34 mouse cellular contexts compared by ENCODE assay signal in the genomic region with DNA sequence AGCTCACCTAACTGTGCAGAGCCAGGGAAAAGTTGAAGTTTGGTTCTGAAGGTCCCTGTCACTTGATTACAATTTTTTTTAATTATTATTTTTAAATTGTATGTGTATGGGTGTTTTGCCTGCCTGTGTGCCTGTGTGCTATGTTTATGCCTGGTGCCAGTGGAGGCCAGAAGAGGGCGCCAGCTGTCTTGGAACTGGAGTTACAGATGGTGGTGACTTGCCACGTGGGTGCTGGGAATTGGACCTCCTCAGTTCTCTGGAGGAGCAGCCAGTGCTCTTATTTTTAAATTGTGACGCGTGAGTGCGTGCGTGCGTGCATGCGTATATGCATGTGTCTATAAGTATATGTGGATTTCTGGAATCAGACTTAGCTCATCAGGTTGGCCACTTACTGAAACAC. TPM values are rescaled to one million over a fixed set of nuclear protein-coding genes. Genes with fewer than 3 reads are reported as not detected.
DNase-seq lines count a peak whose midpoint lies in the region; ATAC-seq and TF ChIP-seq lines count a peak whose summit lies in the region.
"Had no signal": no experiment of that assay in that cellular context is flagged by ENCODE, and none has a peak within 500 bp of the region (broad histone marks: within the 10 kb centered on the region; RNA-seq: fewer than 3 reads in every experiment).

No protein-coding gene starts in this region.

- H3K4me3 ChIP-seq in liver, adult 2 months (ENCODE audit: insufficient read depth, low read depth, low read length), result no peak overlapping the region
- no peak overlapping the region for H3K4me3 ChIP-seq in liver, embryonic 11.5 days (ENCODE audit: low read depth, low read length)
- H3K4me3 ChIP-seq in E14TG2a.4 (replicated peaks; ENCODE audit: low read length), result 0 out of 2 replicates have a peak overlapping the region, but pooled peaks have one; percentile 43
- H3K4me3 ChIP-seq: embryonic facial prominence, embryonic 10.5 days; embryonic facial prominence, embryonic 15.5 days; forebrain, embryonic 12.5 days; heart, embryonic 13.5 days; limb, embryonic 10.5 days; limb, embryonic 15.5 days; midbrain, embryonic 10.5 days had no signal

- H3K9me3 ChIP-seq in liver, embryonic 11.5 days (ENCODE audit: control insufficient read depth, low read length), result no peaks in the 10 kb centered on the region
- H3K9me3 ChIP-seq in E14TG2a.4 (ENCODE audit: low read length), result peaks cover 9% of the 10 kb centered on the region
- H3K9me3 ChIP-seq: embryonic facial prominence, embryonic 15.5 days; forebrain, embryonic 12.5 days; limb, embryonic 10.5 days; limb, embryonic 15.5 days had no signal

- no peaks in the 10 kb centered on the region for H3K79me2 ChIP-seq in liver, adult 2 months (ENCODE audit: control insufficient read depth, insufficient read depth, low read length)

- no peak overlapping the region for H3K27ac ChIP-seq in liver, adult 2 months (replicated peaks; ENCODE audit: insufficient read depth, low read depth, low read length)
- no peak overlapping the region for H3K27ac ChIP-seq in liver, embryonic 11.5 days (ENCODE audit: low read depth, low read length)
- H3K27ac ChIP-seq: embryonic facial prominence, embryonic 10.5 days; embryonic facial prominence, embryonic 15.5 days; forebrain, embryonic 12.5 days; hindbrain, embryonic 14.5 days; limb, embryonic 15.5 days; midbrain, embryonic 10.5 days had no signal

- peaks cover 10% of the 10 kb centered on the region for H3K4me1 ChIP-seq in liver, adult 2 months (ENCODE audit: control insufficient read depth, insufficient read depth, low read length)
- H3K4me1 ChIP-seq in liver, embryonic 11.5 days (replicated peaks; ENCODE audit: control insufficient read depth, insufficient read depth, low read length), result peaks cover 40% of the 10 kb centered on the region
- peaks cover 46% of the 10 kb centered on the region for H3K4me1 ChIP-seq in E14TG2a.4 (replicated peaks; ENCODE audit: low read depth, low read length)

- H3K27me3 ChIP-seq in liver, adult 2 months (ENCODE audit: control insufficient read depth, insufficient read depth, low read length), result no peaks in the 10 kb centered on the region
- H3K27me3 ChIP-seq in liver, embryonic 11.5 days (replicated peaks; ENCODE audit: control insufficient read depth, insufficient read depth, low read length), result peaks cover 9% of the 10 kb centered on the region
- peaks cover 5% of the 10 kb centered on the region; the same call in 1 of the 2 replicates for H3K27me3 ChIP-seq in E14TG2a.4 (ENCODE audit: insufficient read depth, low read length)
- H3K27me3 ChIP-seq: embryonic facial prominence, embryonic 15.5 days; limb, embryonic 15.5 days had no signal

- 98% methylated on average over 8 of the region's 8 CpGs for WGBS in liver, adult 2 months
- WGBS in liver, embryonic 11.5 days, result 91% methylated on average over 8 of the region's 8 CpGs

- H3K9ac ChIP-seq in liver, adult 2 months (ENCODE audit: low read depth, low read length), result no peak overlapping the region
- no peak overlapping the region for H3K9ac ChIP-seq in liver, embryonic 11.5 days (ENCODE audit: low read depth, low read length)
- H3K9ac ChIP-seq: embryonic facial prominence, embryonic 15.5 days; forebrain, embryonic 12.5 days; forebrain, postnatal 0 days; hindbrain, embryonic 14.5 days; limb, embryonic 15.5 days had no signal

- TF ChIP-seq POLR2A in liver, adult 2 months (IDR thresholded peaks at IDR 0.05; ENCODE audit: extremely low read depth, insufficient read depth, low read length), result no peak

- H3K36me3 ChIP-seq in liver, adult 2 months (ENCODE audit: control insufficient read depth, insufficient read depth, low read length), result no peaks in the 10 kb centered on the region
- H3K36me3 ChIP-seq in liver, embryonic 11.5 days (ENCODE audit: control insufficient read depth, insufficient read depth, low read length), result no peaks in the 10 kb centered on the region
- H3K36me3 ChIP-seq in E14TG2a.4 (ENCODE audit: insufficient read depth, low read length), result no peaks in the 10 kb centered on the region
- H3K36me3 ChIP-seq: embryonic facial prominence, embryonic 10.5 days; embryonic facial prominence, embryonic 15.5 days; forebrain, embryonic 12.5 days; heart, embryonic 13.5 days; limb, embryonic 10.5 days; limb, embryonic 15.5 days; midbrain, embryonic 10.5 days had no signal

- no peak for DNase-seq in liver, adult 2 months (ENCODE audit: extremely low read depth, low read depth, low spot score)
- no peak for DNase-seq in liver, embryonic 11.5 days (ENCODE audit: low spot score)
- DNase-seq in 416B (ENCODE audit: low read depth), result peak; percentile 16
- DNase-seq in induced T-regulatory cell, adult 2 months (ENCODE audit: low read depth), result peak; percentile 33
- no peak for DNase-seq in cerebellum, postnatal 36 days
- no peak for DNase-seq in right cerebral cortex, postnatal 4 days
- DNase-seq: adrenal gland, postnatal 10 days; cerebellum, adult 11 months; cerebellum, adult 9-11 months; forebrain, postnatal 0 days; gastrocnemius, postnatal 10 days; heart, postnatal 10 days; kidney, adult 8-10 months; kidney, postnatal 14 days; layer of hippocampus, adult 9-11 months; lung, adult 2 months; right cerebral cortex, postnatal 14 days; spleen, adult 18-20 months; thymus, postnatal 4 days had no signal

- no peak for ATAC-seq in liver, embryonic 11.5 days (replicated peaks; ENCODE audit: low FRiP score)
- ATAC-seq: forebrain, postnatal 0 days had no signal

- peak; percentile 27; the same call in 1 of the 2 replicates for TF ChIP-seq CTCF in liver, adult 2 months (IDR thresholded peaks at IDR 0.05; ENCODE audit: low read depth, low read length)
- no peak for TF ChIP-seq CTCF in E14TG2a.4 (conservative IDR thresholded peaks at IDR 0.05; ENCODE audit: low read length)

- H3K4me2 ChIP-seq in liver, embryonic 11.5 days, result no peak overlapping the region
- H3K4me2 ChIP-seq: embryonic facial prominence, embryonic 15.5 days; forebrain, embryonic 12.5 days; heart, embryonic 13.5 days; hindbrain, embryonic 14.5 days; limb, embryonic 15.5 days had no signal

RNA-seq across cellular contexts. Expression of a gene that starts 7.0 kb away (rescaled TPM):
- total RNA-seq in liver, adult 2 months (2014; rRNA removed), result not detected in 2 replicates
- not detected in 2 replicates for polyA plus RNA-seq in liver, adult 2 months (2012; rRNA removed)
- polyA plus RNA-seq in liver, embryonic 11.5 days (2014; fragmentation: Nextera tagmentation; extraction: Ambion mirVana), result 0.56 and 0.96 TPM in 2 replicates
- total RNA-seq: forebrain, postnatal 0 days; left cerebral cortex, postnatal 10 days; monocyte, adult 5-6 weeks had no signal
- polyA plus RNA-seq: cortical plate, adult 2 months; forebrain, embryonic 12.5 days; hindbrain, embryonic 14.5 days; intestine, embryonic 14.5 days; neural tube, embryonic 14.5 days had no signal

RNA-seq across cellular contexts. Expression of a gene that starts 28.2 kb away (rescaled TPM):
- total RNA-seq in liver, adult 2 months (2014; rRNA removed), result not detected in 2 replicates
- not detected in 2 replicates for polyA plus RNA-seq in liver, adult 2 months (2012; rRNA removed)
- 0.06 and 0.11 TPM in 2 replicates for polyA plus RNA-seq in liver, embryonic 11.5 days (2014; fragmentation: Nextera tagmentation; extraction: Ambion mirVana)
- total RNA-seq: adrenal gland, postnatal 10 days; heart, adult 8-10 months; heart, postnatal 10 days had no signal
- polyA plus RNA-seq: hindbrain, embryonic 14.5 days; neural tube, embryonic 14.5 days had no signal

RNA-seq across cellular contexts. Expression of a gene that starts 43.4 kb away (rescaled TPM):
- total RNA-seq in liver, adult 2 months (2014; rRNA removed), result 0.09 TPM in 1 of 2 replicates, not detected in the other
- polyA plus RNA-seq in liver, adult 2 months (2012; rRNA removed), result 0.12 and 0.20 TPM in 2 replicates
- 0.32 and 0.34 TPM in 2 replicates for polyA plus RNA-seq in liver, embryonic 11.5 days (2014; fragmentation: Nextera tagmentation; extraction: Ambion mirVana)
- total RNA-seq: forebrain, postnatal 0 days; left cerebral cortex, postnatal 10 days had no signal

Comparison
In these comparisons a context has a peak if more than half of its experiments do, and no peak if none do; other contexts are left out.
1. DNase-seq: peak in 416B (single experiment) and induced T-regulatory cell, adult 2 months (single experiment); none in liver, adult 2 months (single experiment), liver, embryonic 11.5 days (single experiment), cerebellum, postnatal 36 days (0 of 2) and right cerebral cortex, postnatal 4 days (single experiment).